Mouse (Mus musculus) stomach, postnatal 0 days (tissue): ENCODE measurements around the gene Acbd3.

Experiments
- CTCF ChIP-seq: IDR thresholded peaks from 2 replicates; pipeline ENCODE4 v1.5.1; 2016; ENCODE audit warnings: antibody characterized with exemption, low read depth, mild to moderate bottlenecking, moderate library complexity
- EP300 ChIP-seq: optimal IDR thresholded peaks from 2 replicates; pipeline ENCODE3; 2016; ENCODE audit warnings: antibody characterized with exemption

DNA sequence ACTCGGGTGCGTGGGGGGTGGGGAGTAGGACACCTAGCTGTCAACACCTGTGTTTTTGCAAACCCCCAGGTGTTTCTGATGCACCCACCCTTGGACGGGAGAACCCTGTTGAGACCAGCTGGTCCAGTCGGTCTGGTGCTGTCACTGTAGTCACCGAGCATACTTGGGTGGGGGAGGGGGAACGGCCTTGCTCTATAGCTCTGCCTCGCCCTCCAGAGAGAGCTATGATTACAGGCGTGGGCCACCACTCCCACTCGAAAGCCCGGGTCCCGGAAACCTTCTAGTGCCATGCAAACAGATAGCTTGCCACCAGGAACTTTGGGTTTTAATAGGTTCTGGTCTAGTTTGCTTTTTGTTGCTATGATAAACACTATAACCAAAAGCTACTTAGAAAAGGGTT, 36.3 kb downstream of the Acbd3 start:
- TF ChIP-seq CTCF, result no peak
- no peak for TF ChIP-seq EP300
